Mouse (Mus musculus): ENCODE data around the gene Otub2. TPM values are rescaled to one million over a fixed set of nuclear protein-coding genes. Genes with fewer than 3 reads are reported as not detected.

Gene Otub2
- 1 to 10 TPM; 1.7 TPM for polyA plus RNA-seq (2017; shearing (Covaris generic))

DNA sequence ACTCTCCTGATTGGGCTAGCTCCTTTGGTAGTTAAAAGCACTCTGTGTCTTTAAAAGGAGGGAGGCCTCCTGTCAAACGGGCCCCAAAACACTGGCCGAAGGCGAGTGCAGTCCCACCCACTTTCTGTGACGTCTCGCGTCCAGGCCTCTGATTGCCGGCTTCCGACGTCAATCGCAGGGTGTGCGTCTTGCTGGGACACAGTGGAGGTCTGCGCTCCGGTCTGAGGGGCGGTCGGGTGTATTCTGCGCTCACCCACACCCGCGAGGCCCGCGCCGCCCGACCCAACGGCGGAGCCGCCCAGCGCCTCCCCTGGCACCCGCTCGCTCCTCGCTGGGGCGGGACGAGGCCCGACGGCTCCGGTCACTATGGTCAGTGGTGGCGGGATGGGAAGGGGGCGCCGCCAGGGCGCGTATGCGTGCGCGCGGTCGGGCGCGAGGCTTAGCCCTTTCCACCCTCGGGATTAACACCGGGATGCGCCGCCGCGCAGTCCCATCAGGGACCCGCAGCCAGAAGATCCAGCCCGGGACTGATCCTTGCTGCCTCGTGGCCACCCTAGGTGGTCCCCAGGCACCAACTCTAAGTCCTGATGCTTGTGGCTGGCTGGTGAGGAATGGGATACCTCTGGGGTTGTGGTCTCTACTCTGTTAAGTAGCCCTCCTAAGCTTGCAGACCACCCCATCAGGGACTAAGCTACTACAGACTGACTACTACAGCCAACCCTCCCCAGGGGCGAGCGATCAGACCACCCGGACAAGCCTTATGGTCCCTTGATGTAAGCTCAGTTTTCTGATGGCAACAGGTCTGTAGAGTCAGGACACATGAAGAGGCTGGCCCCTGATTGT lies at the start of gene Otub2:
Gene Otub2, plus strand, starts transcription at position 178 of the 843 bp plus-strand sequence.
- ATAC-seq: peak; percentile 98

GRCm38 (mm10) chr12:103341212-103341611 lies 47.3 kb upstream of the Otub2 start:
- peak; percentile 94 for ATAC-seq

DNA sequence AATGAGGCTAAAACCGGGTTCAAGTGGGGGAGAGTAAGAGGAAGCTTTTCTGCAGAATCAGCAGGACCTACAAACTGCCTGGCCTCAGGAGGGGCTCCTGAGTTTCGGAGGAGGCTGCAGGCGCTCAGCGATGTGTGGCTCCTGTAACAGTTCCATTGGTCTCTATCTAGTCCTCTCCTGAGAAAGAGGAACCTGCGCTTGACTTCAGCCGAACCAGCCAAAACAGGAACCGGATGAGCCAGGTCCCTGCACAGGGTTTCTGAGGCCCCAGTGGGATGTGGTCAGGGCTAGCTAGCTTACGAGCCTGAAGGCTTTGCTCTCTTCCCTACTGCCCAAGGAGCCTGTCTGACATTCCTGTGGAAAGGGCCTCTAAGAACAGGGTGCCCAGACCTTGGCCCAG lies 45.0 kb upstream of the Otub2 start:
- peak; percentile 51 for ATAC-seq

- no peak for ATAC-seq
These were observed 43.5 kb upstream of the Otub2 start for GRCm38 (mm10) chr12:103344934-103345333.

GRCm38 (mm10) chr12:103346945-103347344 lies 41.5 kb upstream of the Otub2 start:
- ATAC-seq: peak; percentile 61

- no peak for ATAC-seq
These were observed 41.1 kb upstream of the Otub2 start for GRCm38 (mm10) chr12:103347406-103347805.

- peak; percentile 64 for ATAC-seq
These were observed 40.0 kb upstream of the Otub2 start for GRCm38 (mm10) chr12:103348506-103348905.

DNA sequence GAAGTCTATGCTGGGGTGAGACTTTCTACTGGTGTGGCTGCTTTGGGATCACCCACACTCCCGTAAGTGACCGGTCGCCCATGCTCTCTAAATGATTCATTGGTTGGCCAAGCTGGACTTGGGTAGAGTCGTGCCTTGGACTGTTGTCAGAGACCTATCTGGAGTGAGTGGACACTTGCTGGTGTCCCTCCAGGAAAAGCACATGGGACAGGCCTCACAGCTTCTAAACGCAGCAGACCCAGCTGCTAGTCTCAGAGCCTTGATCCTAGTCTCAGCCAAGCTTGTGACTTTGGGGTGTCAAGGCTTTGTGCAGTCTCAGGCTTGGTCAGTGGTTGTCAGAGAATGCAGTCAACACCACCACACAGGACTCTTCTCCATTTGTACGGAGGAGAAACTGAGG lies 35.7 kb upstream of the Otub2 start:
- no peak for ATAC-seq

DNA sequence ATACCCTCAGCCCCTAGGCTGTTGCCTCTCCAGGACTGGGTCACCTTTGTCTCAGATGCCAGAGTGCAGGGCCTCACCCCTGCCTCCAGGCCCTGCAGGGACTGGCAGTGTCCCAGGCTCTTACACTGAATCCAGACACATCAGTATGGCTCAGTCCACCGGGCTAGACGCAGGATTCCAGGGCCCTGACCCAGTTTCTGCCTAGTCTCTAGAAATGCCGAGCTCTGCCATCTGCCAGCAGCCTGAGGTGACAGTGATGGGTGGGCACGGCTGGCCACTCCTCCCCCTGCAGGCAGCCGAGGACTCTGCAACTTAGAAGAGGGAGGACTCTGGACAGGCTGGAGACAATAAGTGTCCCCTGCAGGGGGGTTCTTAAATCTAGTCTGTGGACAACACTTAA lies 34.9 kb upstream of the Otub2 start:
- ATAC-seq: no peak

DNA sequence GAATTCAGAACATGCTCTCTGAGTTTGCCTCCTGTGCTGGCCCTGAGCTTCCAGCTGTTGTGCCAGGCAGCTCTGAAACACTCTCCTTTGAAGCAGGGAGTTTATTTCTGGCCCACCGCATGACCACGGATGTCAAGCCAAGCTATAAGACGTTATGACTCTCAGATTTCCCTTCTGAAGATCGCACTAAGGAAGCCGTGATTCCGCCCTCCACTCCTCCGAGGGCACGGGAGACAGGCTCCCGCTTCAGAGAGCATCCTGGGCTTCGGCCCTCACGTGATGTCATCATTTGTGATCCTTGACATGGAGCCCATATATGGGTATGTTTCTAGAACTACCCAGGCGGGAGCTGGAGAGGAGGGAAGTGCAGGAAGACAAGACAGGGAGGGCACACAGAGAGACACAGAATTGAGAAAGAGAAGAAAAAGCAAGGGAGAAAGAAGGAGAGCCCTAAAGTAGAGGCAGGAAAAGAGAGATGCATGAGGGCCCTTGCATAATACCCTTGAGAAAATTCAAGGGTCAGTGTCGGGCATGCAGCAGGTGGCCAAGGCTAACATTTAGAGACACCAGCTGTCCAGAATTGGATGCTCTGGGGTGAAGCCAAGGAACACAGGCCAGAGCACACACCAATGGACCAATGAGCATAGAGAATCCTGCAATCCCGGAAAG lies 32.6 kb upstream of the Otub2 start, which contains the start of gene Asb2:
Gene Asb2, minus strand, starts transcription at position 256 of the 669 bp plus-strand sequence.
- ATAC-seq: no peak

- no peak for ATAC-seq
These were observed 32.1 kb upstream of the Otub2 start for GRCm38 (mm10) chr12:103356415-103356748.

DNA sequence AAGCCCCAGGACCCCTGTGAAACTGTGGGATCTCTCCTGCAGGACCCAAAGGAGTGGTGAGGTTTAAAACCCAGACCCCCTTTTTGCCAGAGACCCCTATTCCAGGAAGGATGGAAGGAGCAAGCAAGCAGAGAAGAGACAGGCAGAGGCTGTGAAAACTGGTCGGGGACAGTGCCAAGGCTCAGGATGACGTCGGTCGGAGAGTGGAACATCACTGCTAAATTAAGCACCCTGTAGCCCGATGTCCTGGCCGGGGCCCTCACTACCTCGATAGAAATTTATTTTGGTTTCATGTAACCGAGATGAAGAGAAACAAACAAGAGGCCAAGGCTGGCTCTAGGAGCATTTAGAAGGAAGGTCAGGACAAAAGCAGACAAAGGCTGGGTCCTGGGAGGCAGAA lies 30.3 kb upstream of the Otub2 start:
- ATAC-seq: no peak

DNA sequence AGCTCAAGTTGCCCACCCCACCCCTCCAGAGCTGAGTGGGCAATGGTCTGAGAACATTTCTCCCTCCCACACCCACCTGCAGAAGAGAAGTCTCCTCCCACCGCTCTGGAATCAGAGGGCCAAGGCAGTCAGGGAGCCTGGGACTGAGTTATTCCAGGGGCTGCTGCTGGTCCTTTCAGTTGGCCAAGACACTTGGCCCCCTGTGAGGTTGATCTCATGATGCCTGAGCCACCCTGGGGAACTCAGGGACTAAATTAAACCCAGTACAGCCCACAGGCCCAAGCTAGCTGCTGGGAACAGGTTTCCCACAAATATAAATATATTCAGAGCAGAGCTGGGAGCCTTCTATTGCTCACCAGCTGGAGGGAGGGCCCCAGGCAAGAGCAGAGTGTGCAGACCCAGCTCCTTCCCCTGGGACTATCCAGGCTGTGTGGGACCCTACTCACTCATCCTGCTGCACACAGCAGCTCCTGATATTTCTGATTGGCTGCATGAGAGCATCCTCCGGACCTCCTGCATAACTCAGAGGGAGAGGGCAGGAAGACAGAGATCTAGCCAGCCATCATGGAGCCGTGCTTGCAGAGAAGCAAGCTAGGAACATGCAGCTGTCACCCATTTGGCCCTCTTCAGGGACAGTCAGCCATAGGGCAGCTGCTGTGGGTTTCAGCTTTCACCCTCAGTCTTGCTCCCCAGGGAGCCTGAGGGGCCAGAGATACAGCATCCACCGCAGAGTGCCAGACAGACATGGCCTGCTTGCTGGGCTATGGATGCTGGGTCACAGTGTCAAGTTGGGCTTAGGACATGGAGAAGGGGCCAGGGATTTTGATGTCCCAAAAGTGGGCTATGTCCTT lies 29.3 kb upstream of the Otub2 start:
- no peak for ATAC-seq

- ATAC-seq: no peak
These were observed 27.7 kb upstream of the Otub2 start for GRCm38 (mm10) chr12:103360812-103361211.

- no peak for ATAC-seq
These were observed 26.8 kb upstream of the Otub2 start for GRCm38 (mm10) chr12:103361539-103362307.

- no peak for ATAC-seq
These were observed 26.1 kb upstream of the Otub2 start for GRCm38 (mm10) chr12:103362336-103362735.

- no peak for ATAC-seq
These were observed 21.3 kb upstream of the Otub2 start for GRCm38 (mm10) chr12:103367171-103367570.

DNA sequence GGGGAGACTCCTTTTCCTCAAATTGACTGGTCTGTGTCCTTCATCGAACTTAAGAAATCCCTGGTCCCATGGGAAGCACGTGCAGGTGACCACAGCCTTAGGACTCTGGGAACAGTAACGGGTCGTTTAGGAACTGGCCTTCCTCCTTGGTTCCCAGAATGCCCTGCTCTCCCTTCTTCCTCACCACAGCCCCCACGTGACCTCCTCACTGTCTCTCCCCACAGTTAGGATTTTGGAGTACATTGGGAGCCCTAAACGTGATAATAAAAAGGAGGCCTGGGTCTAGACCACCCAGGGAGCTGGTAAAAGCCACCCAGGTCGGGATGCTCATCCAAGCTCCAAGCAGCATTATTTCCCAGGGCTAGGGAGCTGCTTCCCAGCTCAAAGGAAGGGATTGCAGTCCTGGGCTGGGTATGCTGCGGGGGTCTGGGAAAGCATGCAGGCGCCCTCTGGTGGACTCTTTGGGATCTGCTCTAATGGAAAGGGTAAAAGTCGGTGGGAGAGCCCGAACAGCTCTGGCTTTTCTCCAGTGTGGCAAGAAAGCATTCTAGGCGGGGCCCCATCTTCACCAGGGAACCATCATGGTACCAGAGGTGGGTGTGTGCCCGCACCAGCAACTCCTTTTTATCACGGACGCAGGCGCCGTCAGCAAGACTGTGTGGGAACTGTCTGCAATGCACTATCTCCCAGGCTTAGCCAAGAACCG lies 20.7 kb upstream of the Otub2 start:
- peak; percentile 60 for ATAC-seq

DNA sequence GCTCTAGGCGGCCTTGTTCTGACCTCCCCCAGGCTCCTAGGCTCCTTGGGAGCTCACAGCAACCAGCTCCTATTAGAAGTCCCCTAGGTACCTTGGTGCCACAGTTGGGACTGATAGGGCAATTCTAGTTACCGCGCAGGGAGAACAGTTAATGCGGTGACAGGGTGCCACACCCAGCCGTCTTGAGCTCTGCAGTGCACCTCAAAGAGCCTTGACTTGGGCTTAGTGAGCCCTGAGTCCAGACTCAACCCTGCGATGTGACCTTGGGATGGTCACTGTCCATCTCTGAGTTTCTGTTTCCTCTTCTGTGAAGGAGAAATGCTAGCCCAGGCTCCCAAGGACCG lies 20.2 kb upstream of the Otub2 start:
- no peak for ATAC-seq

DNA sequence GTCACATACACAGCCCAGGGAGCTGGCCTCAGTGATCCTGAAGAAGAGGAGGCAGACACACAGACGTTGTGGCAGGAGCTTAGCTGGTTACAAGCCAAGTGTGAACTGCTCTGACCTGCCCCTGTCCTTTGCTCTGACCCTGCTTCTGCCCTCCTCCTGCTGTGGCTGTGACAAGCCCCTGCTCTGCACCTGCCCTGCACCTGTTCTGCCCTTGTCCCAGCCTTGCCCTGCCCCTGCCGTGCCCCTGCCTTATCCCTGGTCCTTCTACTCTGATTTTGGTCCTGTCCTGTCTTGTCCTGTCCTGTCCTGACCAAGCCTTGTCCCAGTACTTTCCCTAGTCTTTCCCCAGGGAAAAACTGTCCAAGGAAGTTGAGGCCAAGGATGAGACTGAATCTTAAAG lies 19.7 kb upstream of the Otub2 start:
- ATAC-seq: no peak

DNA sequence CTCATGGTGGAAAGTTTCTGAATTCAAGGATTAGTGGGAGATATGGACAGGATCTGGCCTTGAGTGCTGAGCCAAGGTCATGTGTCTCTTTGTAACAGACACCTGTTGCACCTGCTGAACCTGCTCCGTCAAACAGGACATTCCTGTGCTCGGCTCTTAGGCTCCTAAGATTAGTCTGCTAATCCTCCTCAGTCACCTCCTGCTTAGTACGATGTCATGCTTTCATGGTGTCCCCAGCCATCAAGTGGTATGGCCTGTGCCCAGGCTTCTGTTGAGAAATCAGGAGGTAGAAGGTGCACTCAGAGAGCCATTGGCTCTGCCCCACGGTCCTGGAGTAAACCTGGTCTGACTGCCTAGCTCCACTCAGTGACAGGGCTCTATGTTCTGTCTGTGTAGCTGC lies 17.6 kb upstream of the Otub2 start:
- no peak for ATAC-seq

DNA sequence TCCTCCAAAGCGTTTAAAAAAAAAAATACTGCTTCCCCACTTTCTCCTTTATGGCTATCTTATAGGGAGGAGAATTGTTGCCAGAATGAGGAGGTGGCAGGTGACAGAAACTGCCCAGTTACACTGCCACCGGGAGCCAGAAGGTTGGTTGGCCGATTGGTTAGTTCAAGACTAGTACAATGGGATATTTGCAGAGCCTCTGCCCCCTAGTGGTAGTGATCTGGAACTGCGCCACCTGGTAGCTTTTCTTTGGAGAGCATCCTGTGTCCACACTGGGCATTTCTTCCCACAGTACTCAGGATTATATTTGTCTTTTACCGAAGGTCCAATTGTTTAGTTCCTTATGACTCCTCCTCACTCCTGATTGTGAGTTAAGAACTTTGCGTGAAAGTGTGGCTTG lies 16.8 kb upstream of the Otub2 start:
- peak; percentile 68 for ATAC-seq

Data from activated CD4-positive, CD25-positive, alpha-beta regulatory T cell, adult 4 months (primary cell).